Comparison of ENCODE assay signal across 20 mouse cellular contexts in the genomic region with DNA sequence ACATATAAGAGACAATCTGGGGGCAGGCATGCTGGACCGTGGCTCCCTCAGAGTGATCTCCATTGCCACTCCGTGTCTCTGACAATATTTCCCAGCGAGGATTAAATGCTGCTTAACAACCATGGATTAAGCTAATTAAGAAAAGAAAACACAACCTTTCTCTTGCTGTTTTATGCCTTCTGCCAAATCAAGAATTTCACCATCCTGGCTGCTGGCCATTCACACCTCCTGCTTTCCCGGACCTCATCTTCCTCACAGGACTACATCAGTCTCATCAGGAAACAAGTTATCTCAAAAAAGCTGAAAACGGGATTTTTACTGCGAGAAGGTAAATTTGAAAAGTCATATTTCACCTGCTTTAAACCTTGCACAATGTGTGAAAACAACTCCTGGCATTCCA.
DNase-seq lines count a peak whose midpoint lies in the region; ATAC-seq lines count a peak whose summit lies in the region.
"Had no signal": no experiment of that assay in that cellular context is flagged by ENCODE, and none has a peak within 500 bp of the region (broad histone marks: within the 10 kb centered on the region; RNA-seq: fewer than 3 reads in every experiment).

No protein-coding gene starts in this region.

- H3K4me2 ChIP-seq in forebrain, embryonic 14.5 days (ENCODE audit: low read length): no peak overlapping the region
- H3K4me2 ChIP-seq in forebrain, embryonic 11.5 days (ENCODE audit: low read depth, low read length, severe bottlenecking): no peak overlapping the region
- no peak overlapping the region for H3K4me2 ChIP-seq in midbrain, embryonic 14.5 days (ENCODE audit: low read length)
- H3K4me2 ChIP-seq in midbrain, embryonic 16.5 days (ENCODE audit: low read length): no peak overlapping the region
- H3K4me2 ChIP-seq: embryonic facial prominence, embryonic 12.5 days; embryonic facial prominence, embryonic 15.5 days; forebrain, embryonic 13.5 days; heart, embryonic 11.5 days; hindbrain, embryonic 12.5 days; hindbrain, embryonic 15.5 days had no signal

- no peaks in the 10 kb centered on the region for H3K9me3 ChIP-seq in forebrain, embryonic 14.5 days (replicated peaks; ENCODE audit: control insufficient read depth, low read length)
- H3K9me3 ChIP-seq in forebrain, embryonic 11.5 days (ENCODE audit: control insufficient read depth, low read length): no peaks in the 10 kb centered on the region
- H3K9me3 ChIP-seq in midbrain, embryonic 14.5 days (ENCODE audit: control insufficient read depth, low read length): no peaks in the 10 kb centered on the region
- H3K9me3 ChIP-seq in midbrain, embryonic 16.5 days (replicated peaks; ENCODE audit: control insufficient read depth, low read length, poor library complexity, severe bottlenecking): no peaks in the 10 kb centered on the region
- H3K9me3 ChIP-seq: embryonic facial prominence, embryonic 12.5 days; embryonic facial prominence, embryonic 15.5 days; forebrain, embryonic 13.5 days; hindbrain, embryonic 12.5 days; hindbrain, embryonic 15.5 days had no signal

- no peak overlapping the region for H3K4me3 ChIP-seq in forebrain, embryonic 14.5 days (ENCODE audit: low read depth, low read length)
- H3K4me3 ChIP-seq in forebrain, embryonic 11.5 days (ENCODE audit: low read depth, low read length): no peak overlapping the region
- no peak overlapping the region for H3K4me3 ChIP-seq in midbrain, embryonic 14.5 days (replicated peaks; ENCODE audit: low read depth, low read length)
- H3K4me3 ChIP-seq in midbrain, embryonic 16.5 days (ENCODE audit: low read depth, low read length): no peak overlapping the region
- H3K4me3 ChIP-seq: embryonic facial prominence, embryonic 12.5 days; embryonic facial prominence, embryonic 15.5 days; forebrain, embryonic 13.5 days; hindbrain, embryonic 12.5 days; hindbrain, embryonic 15.5 days had no signal

- ATAC-seq in forebrain, embryonic 14.5 days: no peak
- no peak for ATAC-seq in forebrain, embryonic 11.5 days (replicated peaks; ENCODE audit: low FRiP score)
- ATAC-seq in midbrain, embryonic 14.5 days (ENCODE audit: low FRiP score, low TSS enrichment): no peak
- ATAC-seq in midbrain, embryonic 16.5 days: no peak
- ATAC-seq: CD4-positive, CD25-positive, alpha-beta regulatory T cell, adult 4 months; intestine, postnatal 0 days had no signal

- no peaks in the 10 kb centered on the region for H3K36me3 ChIP-seq in forebrain, embryonic 14.5 days (ENCODE audit: control insufficient read depth, insufficient read depth, low read length)
- no peaks in the 10 kb centered on the region; the same call in 1 of the 2 replicates for H3K36me3 ChIP-seq in forebrain, embryonic 11.5 days (ENCODE audit: control insufficient read depth, insufficient read depth, low read length)
- H3K36me3 ChIP-seq in midbrain, embryonic 14.5 days (ENCODE audit: control insufficient read depth, insufficient read depth, low read length): no peaks in the 10 kb centered on the region
- H3K36me3 ChIP-seq in midbrain, embryonic 16.5 days (ENCODE audit: control insufficient read depth, insufficient read depth, low read length): no peaks in the 10 kb centered on the region
- H3K36me3 ChIP-seq: embryonic facial prominence, embryonic 12.5 days; embryonic facial prominence, embryonic 15.5 days; hindbrain, embryonic 12.5 days; hindbrain, embryonic 15.5 days had no signal

- H3K9ac ChIP-seq in forebrain, embryonic 14.5 days (ENCODE audit: low read length): no peak overlapping the region
- H3K9ac ChIP-seq in forebrain, embryonic 11.5 days (ENCODE audit: low read length): no peak overlapping the region
- no peak overlapping the region for H3K9ac ChIP-seq in midbrain, embryonic 14.5 days (replicated peaks; ENCODE audit: low read length)
- H3K9ac ChIP-seq in midbrain, embryonic 16.5 days (ENCODE audit: low read depth, low read length): no peak overlapping the region
- H3K9ac ChIP-seq: embryonic facial prominence, embryonic 12.5 days; embryonic facial prominence, embryonic 15.5 days; forebrain, embryonic 13.5 days; hindbrain, embryonic 12.5 days; hindbrain, embryonic 15.5 days had no signal

- peak; percentile 57 for DNase-seq in forebrain, embryonic 14.5 days (ENCODE audit: low spot score)
- no peak for DNase-seq in forebrain, embryonic 11.5 days (ENCODE audit: low spot score)
- peak; percentile 8 for DNase-seq in midbrain, embryonic 14.5 days
- DNase-seq in gonadal fat pad, adult 2 months (ENCODE audit: low read depth): peak; percentile 27
- DNase-seq in urinary bladder, postnatal 14 days (ENCODE audit: low spot score): no peak
- DNase-seq: adrenal gland, adult 2 months; adrenal gland, postnatal 14 days; cerebellum, adult 8-10 months; gastrocnemius, postnatal 10 days; gastrocnemius, postnatal 36 days; heart, adult 11 months had no signal

- no peak overlapping the region for H3K27ac ChIP-seq in forebrain, embryonic 14.5 days (ENCODE audit: low read depth, low read length)
- H3K27ac ChIP-seq in forebrain, embryonic 11.5 days (ENCODE audit: low read depth, low read length): no peak overlapping the region
- no peak overlapping the region for H3K27ac ChIP-seq in midbrain, embryonic 14.5 days (replicated peaks; ENCODE audit: low read depth, low read length)
- no peak overlapping the region for H3K27ac ChIP-seq in midbrain, embryonic 16.5 days (ENCODE audit: low read length)
- H3K27ac ChIP-seq: embryonic facial prominence, embryonic 12.5 days; embryonic facial prominence, embryonic 15.5 days; forebrain, embryonic 13.5 days; hindbrain, embryonic 12.5 days; hindbrain, embryonic 15.5 days had no signal

- 39% methylated on average over 6 of the region's 6 CpGs for WGBS in forebrain, embryonic 14.5 days
- 73% methylated on average over 6 of the region's 6 CpGs for WGBS in forebrain, embryonic 11.5 days
- 53% methylated on average over 6 of the region's 6 CpGs for WGBS in midbrain, embryonic 14.5 days
- WGBS in midbrain, embryonic 16.5 days: 50% methylated on average over 6 of the region's 6 CpGs

- peaks cover 8% of the 10 kb centered on the region; the same call in 1 of the 2 replicates for H3K4me1 ChIP-seq in forebrain, embryonic 14.5 days (ENCODE audit: control insufficient read depth, insufficient read depth, low read length)
- no peaks in the 10 kb centered on the region for H3K4me1 ChIP-seq in forebrain, embryonic 11.5 days (replicated peaks; ENCODE audit: control insufficient read depth, insufficient read depth, low read length)
- no peaks in the 10 kb centered on the region for H3K4me1 ChIP-seq in midbrain, embryonic 14.5 days (ENCODE audit: control insufficient read depth, insufficient read depth, low read length)
- H3K4me1 ChIP-seq in midbrain, embryonic 16.5 days (ENCODE audit: control insufficient read depth, insufficient read depth, low read length): no peaks in the 10 kb centered on the region
- H3K4me1 ChIP-seq: hindbrain, embryonic 12.5 days; hindbrain, embryonic 15.5 days had no signal

- no peaks in the 10 kb centered on the region for H3K27me3 ChIP-seq in forebrain, embryonic 14.5 days (replicated peaks; ENCODE audit: control insufficient read depth, insufficient read depth, low read length)
- H3K27me3 ChIP-seq in forebrain, embryonic 11.5 days (ENCODE audit: control insufficient read depth, insufficient read depth, low read length): no peaks in the 10 kb centered on the region
- H3K27me3 ChIP-seq in midbrain, embryonic 14.5 days (ENCODE audit: control insufficient read depth, insufficient read depth, low read length): no peaks in the 10 kb centered on the region
- no peaks in the 10 kb centered on the region for H3K27me3 ChIP-seq in midbrain, embryonic 16.5 days (ENCODE audit: control insufficient read depth, insufficient read depth, low read depth, low read length)
- H3K27me3 ChIP-seq: embryonic facial prominence, embryonic 12.5 days; embryonic facial prominence, embryonic 15.5 days; forebrain, embryonic 13.5 days; hindbrain, embryonic 12.5 days; hindbrain, embryonic 15.5 days had no signal

Comparison
In these comparisons a context has a peak if more than half of its experiments do, and no peak if none do; other contexts are left out.
1. DNase-seq: peak in forebrain, embryonic 14.5 days (single experiment), midbrain, embryonic 14.5 days (single experiment) and gonadal fat pad, adult 2 months (single experiment); none in forebrain, embryonic 11.5 days (single experiment) and urinary bladder, postnatal 14 days (single experiment).